Mouse (Mus musculus) adrenal gland, adult 2 months (tissue): Measurements from ENCODE around the gene Ltc4s. TPM values are rescaled to one million over a fixed set of nuclear protein-coding genes. Genes with fewer than 3 reads are reported as not detected.

Source experiments
- DNase-seq: peaks from one replicate; pipeline ENCODE4 v3.0.0; 2021
- polyA plus RNA-seq: library from polyadenylated mRNA; depleted of rRNA; stranded (reverse); fragments of >200 nt; gene quantifications from 2 replicates; pipeline ENCODE4 v1.2.3, GENCODE M21; 2012
- total RNA-seq, 2 experiments: library from RNA; stranded (reverse); gene quantifications; 2 replicates each; pipeline ENCODE4 v1.2.3; 2021

The Ltc4s gene
- total and polyA plus RNA-seq, 3 experiments = 17.0 to 83.6 (median 21.6) TPM

GRCm38 (mm10) chr11:50248473-50249171, 10.2 kb upstream of the Ltc4s start:
- DNase-seq = no peak

- no peak for DNase-seq
Observed at GRCm38 (mm10) chr11:50245269-50245668, 6.9 kb upstream of the Ltc4s start.

GRCm38 (mm10) chr11:50243926-50244325, 5.5 kb upstream of the Ltc4s start:
- DNase-seq = no peak

GRCm38 (mm10) chr11:50240235-50240911, 2.0 kb upstream of the Ltc4s start:
- no peak for DNase-seq

- DNase-seq = no peak
Observed at GRCm38 (mm10) chr11:50238821-50239791, 690 bp upstream of the Ltc4s start.

GRCm38 (mm10) chr11:50236937-50237835, 1.2 kb downstream of the Ltc4s start:
- peak; percentile 6 for DNase-seq

- DNase-seq = peak; percentile 94
Observed at GRCm38 (mm10) chr11:50236540-50236936, 1.9 kb downstream of the Ltc4s start.

- DNase-seq = no peak
Observed at GRCm38 (mm10) chr11:50234606-50235005, 3.8 kb downstream of the Ltc4s start.

GRCm38 (mm10) chr11:50233993-50234392, 4.4 kb downstream of the Ltc4s start:
- peak; percentile 1 for DNase-seq

GRCm38 (mm10) chr11:50233022-50233421, 5.4 kb downstream of the Ltc4s start:
- peak; percentile 1 for DNase-seq

GRCm38 (mm10) chr11:50231411-50231810, 7.0 kb downstream of the Ltc4s start:
- peak; percentile 55 for DNase-seq

GRCm38 (mm10) chr11:50230481-50231304, 7.7 kb downstream of the Ltc4s start:
- DNase-seq = peak; percentile 14

- peak; percentile 84 for DNase-seq
Observed at GRCm38 (mm10) chr11:50229252-50229910, 9.0 kb downstream of the Ltc4s start.

- DNase-seq = peak; percentile 48
Observed at GRCm38 (mm10) chr11:50228772-50229171, 9.6 kb downstream of the Ltc4s start.

- peak; percentile 11 for DNase-seq
Observed at GRCm38 (mm10) chr11:50227736-50228135, 10.7 kb downstream of the Ltc4s start.

- peak; percentile 23 for DNase-seq
Observed at GRCm38 (mm10) chr11:50227226-50227625, 11.2 kb downstream of the Ltc4s start.

GRCm38 (mm10) chr11:50226406-50226805, 12.0 kb downstream of the Ltc4s start:
- DNase-seq = peak; percentile 30

GRCm38 (mm10) chr11:50225611-50226378, 12.6 kb downstream of the Ltc4s start:
- DNase-seq = peak; percentile 76
